Mouse (Mus musculus) embryo, embryonic 10 days (tissue): ENCODE measurements around the gene Olfr60.

Experiments
- DNase-seq: peaks from one replicate; pipeline ENCODE4 v3.0.0-alpha.2; 2015; ENCODE audit warnings: low spot score

Olfr60 gene

DNA sequence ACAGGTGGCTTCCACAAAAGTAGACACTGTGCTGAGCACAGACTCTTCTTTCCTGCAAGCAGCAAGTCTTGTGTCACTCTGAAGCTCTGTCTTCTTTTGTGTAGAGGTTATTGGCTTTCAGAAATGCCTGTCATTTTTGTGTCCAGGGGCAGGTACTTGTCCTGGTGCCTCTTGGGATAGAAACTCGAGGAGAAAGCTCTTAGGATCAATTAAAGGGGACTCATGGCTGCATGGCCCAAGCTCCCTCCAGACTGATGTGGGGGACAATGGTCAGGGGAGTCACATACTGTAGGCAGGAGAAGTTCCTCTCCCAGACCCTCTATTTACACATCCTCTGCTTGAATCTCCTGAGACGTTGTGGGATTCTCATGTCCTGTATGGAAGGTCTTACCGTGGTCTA is at the start of gene Olfr60:
Gene Olfr60 (minus strand): TSS at position 101 of the 400 bp plus-strand sequence.
- DNase-seq, result no peak

DNA sequence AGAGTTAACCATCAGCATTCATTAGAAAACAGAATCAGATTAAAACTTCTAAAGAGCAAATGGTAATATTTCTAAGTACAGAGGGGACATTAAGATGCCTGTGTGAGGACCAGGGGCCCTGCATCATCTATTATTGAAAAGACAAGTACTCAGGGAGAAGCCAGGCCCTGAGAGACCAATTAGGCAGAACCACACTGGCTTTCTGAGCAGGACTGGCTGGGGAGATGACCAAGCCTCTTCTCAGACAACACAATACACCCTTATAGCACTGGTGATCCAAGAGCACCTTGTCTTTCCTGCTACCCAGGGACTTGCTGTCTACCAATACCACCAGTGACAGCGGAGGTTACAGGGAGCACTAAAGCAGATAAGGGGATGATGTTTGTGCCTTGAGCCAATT is 41.3 kb upstream of the Olfr60 start, which contains the start of gene Olfr531:
Gene Olfr531 (minus strand): TSS at position 101 of the 400 bp plus-strand sequence.
- DNase-seq, result no peak

DNA sequence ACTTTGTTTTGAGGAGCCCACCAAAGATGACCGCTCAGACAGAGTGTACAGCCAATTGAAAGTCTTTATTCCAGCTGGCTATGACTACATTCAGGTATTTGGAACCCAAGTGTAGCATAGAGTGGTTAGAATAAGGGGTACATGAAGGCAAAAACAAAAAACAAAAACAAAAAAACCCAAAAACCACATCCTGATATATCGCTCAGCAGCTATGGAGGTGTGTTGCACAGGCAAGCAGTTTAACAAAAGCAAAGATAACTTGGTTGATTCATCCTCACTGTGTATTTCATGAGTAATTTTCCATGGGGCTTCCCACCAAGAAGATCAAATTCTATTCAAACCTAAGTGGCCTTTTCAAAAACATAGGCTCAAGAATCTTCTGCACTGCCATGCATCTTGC is 15.4 kb upstream of the Olfr60 start:
- no peak for DNase-seq

DNA sequence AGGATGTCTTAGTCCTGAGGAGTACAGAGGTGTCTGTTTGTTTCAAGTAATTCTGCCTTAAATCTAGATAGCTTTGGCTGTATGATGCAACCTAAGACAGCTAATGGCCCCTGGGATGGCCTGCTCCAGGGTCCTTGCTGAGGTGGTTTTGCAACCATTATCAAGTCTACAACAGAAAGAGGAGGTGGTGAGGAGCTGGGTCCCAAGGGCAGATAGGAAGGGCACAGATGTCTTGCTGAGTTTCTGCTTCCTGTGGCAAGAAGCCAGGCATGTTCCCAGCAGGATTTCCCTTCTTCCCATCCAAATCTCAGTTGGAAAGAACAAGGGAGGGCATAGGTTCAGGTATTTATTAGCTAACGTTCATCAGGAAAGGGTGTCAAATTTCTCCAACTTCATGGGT is 14.8 kb upstream of the Olfr60 start, which contains the start of gene Olfr530:
Gene Olfr530 (minus strand): TSS at position 101 of the 400 bp plus-strand sequence.
- DNase-seq, result no peak

DNA sequence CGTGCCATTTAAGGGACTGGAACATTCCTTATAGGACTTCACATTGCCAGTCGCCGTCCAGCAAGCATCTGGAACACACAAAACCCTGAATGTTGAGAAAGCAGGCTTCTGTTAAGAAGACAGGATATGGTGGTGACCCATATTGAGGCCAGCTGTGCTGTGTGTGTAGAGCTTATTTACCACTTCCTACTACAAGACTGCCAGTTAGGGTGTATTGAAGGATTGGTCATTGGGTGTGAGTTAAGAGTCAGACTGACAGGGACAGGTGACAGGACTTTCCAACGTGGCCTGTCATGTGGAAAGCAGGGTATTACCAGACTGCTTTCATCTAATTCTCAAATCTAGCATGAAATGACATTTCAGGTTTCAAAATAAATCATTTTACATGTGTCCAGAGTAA is 12.8 kb upstream of the Olfr60 start:
- DNase-seq, result no peak

DNA sequence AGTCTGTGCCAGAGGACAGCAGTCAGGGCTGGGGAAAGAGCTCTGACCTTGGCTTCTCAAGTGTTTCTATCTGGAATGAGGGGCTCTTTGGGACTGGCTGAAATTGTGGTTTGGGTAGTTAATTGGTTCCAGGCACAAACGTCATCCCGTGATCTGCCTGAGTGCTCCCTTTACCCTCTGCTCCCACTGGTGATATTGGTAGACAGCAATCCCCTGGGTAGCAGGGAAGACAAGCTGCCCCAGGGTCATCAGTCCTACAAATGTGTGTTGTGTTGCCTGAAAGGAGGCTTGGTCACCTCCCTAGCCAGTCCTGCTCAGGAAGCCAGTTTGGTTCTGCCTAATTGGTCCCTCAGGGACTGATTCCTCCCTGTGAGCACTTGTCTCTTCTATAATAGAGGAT is 27.8 kb downstream of the Olfr60 start, which contains the start of gene Olfr527:
Gene Olfr527 (plus strand): TSS at position 301 of the 400 bp plus-strand sequence.
- no peak for DNase-seq

DNA sequence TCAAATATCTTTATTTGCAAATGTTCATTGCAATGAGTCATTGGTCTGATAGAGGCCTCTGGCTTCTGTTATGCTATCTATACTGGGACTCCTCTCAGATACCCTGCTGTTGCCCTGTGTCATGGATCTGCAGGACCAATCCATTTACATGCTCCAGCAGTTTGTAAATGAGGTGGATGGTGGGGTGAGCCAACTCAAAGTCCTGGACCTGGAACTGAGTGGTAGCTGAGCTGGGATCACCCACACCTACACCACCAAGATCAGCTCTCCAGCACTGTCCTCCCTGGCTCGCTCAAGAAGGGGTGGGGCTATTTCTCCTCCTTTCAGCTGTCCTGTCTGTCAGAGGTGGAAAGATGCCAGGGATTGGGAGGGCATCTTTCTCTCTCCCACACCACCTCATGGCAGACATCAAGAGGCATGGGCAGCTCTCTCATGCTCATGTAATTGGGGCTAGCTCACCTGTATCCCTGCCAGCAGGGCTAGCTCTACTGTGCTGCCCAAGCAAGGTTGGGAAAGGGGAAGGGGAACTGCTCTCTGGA is 31.6 kb downstream of the Olfr60 start:
- no peak for DNase-seq

DNA sequence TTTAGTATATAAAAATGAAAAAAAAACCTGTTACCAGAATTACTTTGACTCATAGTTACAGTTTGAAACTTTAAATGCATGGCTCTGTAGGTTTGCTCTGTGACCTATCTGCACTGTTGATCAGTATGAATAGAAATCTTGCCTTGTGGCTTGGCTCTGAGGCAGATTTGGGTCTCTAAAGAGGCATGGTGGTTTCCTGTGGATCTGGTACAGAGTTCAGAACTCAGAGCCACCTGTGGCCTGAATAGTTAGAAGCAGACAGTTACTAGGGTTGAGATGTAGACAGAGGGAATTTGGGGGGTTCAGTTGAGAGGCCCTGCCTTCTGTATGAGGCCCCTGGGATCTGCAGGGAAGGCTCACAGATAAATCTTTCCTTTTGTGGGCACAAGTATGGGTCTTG is 40.3 kb downstream of the Olfr60 start:
- no peak for DNase-seq

DNA sequence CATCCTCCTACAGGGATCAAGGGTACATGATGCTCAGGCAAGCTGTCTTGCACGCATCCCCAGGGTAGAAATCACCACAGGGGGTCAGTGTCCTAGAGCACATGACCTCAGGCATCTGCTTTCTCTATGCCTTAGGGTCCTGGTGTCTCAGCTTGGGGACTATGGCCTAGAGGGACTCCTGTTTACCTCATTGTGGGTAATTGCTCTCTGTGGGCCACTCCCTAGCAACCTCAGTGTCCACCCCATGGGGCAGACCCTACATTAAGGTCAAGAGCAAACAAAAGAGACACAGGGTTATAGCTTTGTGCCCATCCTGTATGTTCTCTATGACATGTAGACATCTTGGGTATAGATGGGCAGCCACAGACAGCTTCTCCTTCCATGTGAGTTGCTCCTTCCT is 40.9 kb downstream of the Olfr60 start, which contains the start of gene Olfr525:
Gene Olfr525 (plus strand): TSS at position 301 of the 400 bp plus-strand sequence.
- DNase-seq, result no peak

DNA sequence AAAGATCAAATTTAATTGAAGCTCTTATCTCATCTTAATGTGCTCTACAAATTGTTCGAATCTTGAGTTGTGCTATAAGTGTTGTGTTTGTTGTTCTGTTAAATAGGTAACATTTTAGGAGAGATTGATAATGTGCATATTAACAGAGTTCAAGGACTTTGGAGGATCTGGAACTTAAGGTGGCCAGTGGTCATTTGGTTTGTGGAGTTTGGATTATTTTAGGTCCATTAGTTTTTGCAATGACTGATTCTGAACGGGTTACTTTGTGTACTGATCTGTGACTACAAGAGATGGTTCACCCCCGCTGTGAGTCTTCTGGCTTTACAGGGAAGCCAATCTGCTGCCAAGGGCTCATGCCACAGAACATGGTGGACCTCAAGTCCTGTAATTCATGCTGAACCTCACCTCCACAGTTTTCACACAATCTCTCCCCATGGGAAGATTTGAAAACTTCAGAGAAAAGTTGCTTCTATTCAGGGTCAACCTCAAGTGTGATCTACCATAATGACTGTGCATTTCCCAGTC is 41.5 kb downstream of the Olfr60 start:
- no peak for DNase-seq

DNA sequence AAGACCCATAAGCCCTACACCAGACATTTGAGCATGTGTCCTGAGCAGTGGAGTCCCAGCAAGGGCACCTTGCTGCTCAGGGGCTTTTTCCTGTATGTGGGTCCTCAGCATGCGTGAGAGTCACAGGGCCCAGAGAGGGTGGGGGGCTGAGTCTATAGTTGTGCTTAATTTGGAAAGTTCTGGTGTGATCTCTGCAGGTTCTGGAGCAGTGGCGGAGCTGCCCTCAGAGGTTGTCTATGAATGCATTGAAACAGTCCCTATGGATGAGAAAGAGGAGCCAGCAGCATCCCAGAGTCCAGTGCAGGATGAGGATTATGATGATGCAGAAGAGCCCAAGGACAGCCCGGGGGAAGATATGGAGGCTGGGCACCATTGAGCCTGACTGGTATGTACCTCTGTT is 62.1 kb downstream of the Olfr60 start:
- DNase-seq, result no peak

DNA sequence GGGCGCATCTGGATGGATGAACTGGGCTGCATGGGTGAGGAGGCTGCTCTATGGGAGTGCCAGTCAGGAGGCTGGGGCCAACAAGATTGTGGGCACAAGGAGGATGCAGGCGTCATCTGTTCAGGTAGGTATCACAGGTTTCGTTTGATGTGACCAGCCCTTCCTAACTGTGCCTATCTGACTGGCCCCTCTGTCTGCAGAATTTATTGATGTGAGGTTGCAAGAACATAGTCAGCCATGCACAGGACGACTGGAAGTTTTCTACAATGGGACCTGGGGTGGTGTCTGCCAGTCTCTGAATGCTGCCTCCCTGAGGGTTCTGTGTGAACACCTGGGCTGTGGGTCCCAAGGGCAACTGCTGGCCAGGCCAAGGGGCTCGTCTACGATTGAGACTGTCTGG is 64.6 kb downstream of the Olfr60 start:
- DNase-seq, result no peak

DNA sequence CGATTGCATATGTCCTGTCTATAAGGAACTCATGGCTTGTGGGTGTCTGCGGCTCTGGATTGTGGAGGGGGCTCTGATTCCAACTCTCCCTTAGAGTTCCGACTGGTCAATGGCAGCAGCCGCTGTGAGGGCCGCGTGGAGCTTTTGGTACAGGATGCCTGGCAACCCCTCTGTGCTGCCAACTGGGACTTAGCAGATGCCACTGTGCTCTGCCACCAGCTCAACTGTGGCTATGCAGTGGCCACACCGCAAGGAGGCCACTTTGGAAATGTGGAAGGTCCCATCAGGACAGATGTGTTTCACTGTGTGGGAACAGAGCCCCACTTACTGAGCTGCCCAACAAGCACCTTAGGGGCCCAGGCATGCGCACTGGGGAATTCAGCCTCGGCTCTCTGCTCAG is 65.7 kb downstream of the Olfr60 start:
- DNase-seq, result no peak
